Mouse (Mus musculus): ENCODE data around the gene Fam126a. TPM values are rescaled to one million over a fixed set of nuclear protein-coding genes. Genes with fewer than 3 reads are reported as not detected.
A peak's percentile ranks its signal among the peaks of the same experiment; 100 is the strongest.
"Not testable (repeated sequence)": the region's sequence is repeated elsewhere in the genome, so short reads cannot be mapped to it uniquely, and the experiment has no call there.

Fam126a gene
- total RNA-seq, 1 experiment from 2014 or later = 98.2 TPM

DNA sequence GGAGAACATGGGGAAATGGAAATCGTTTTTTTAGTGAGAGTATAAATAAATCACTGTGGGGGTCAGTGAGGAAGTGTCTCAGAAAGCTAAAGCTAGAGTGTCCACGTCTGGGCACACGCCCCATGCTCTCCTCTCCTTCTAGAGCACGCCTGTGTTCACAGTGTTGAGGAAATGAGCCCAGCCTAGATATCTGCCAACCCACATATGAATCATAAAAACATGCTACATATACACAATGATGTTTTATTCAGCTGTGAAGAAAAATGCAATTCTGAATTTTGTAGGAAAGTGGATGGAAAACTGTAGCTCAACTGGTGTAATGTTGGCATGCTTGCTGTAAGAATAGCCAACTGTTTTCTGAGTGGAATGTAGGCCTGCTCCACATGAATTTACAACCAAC lies 130.3 kb downstream of the Fam126a start:
- no peak for DNase-seq

DNA sequence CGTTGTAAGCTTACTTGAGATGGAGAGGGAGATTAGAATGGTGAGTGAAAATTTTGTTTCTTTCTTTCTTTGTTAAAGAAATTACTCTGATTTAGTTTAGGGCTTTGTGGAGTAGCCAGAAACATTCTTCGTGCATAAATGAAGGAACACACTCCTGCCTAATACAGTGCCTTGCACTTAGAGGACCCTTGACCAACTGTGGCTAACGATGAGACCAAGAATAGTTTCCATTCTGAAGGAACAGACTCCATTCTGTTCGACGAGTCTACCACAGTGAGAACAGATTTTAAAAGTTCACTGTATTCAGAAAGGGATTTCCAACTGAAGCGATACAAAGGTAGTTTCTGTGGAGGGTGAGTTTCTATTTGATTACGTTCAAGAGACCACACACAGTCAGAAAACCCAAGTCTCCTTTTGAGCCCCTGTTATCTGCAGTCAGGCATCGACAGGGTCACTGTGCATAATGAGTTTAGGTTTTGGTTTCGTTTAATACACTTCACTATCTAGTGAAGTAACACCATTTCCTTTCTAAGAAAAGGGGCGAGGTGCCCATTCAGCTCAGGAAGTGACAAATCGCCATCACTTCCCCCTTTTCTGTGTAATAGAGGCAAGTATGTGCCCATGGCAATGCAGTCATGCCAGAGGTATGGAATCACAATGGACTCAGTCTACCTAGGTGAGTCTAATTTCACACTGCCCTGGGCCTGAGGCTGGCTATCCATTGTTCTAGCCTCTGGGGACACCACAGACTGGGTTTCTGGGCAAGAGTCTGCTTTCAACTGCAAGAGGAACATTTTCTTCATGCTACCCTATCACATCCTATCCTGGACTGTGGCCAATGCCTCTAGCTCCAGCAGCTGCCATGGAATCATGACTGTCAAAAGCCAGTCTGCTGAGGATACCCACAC lies 136.4 kb downstream of the Fam126a start:
- DNase-seq = peak; percentile 39

DNA sequence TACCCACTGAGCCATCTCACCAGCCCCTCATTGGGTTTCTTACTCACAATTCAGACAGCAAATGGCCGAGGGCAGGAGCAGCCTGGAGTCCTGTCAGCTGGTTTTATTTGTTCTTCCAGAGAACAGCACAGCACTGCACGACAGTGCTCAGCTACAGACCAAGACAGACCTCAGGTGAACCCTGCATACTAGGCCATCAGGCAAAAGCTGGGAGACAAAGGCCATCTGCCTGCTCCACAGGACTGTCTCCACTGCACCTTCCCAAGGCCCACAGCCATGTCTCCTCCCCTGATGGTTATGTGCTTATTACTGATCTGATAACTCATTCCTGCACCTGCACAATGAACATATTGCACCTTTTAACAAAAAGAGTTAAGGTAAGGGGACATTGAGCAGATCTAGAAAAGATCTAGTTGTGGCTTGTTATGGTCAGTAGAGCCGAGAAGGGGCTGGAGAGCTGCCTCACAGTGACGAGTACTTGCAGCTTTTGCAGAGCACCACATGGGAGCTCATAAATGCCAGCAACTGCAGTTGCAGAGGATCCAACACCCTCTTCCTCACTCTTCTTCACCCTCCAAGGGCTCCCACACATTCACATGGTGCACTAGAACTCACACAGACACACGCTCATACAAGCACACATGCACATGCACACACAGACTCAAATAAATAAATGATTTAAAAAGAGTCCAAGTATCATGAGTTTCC lies 137.2 kb downstream of the Fam126a start:
- DNase-seq = no peak

DNA sequence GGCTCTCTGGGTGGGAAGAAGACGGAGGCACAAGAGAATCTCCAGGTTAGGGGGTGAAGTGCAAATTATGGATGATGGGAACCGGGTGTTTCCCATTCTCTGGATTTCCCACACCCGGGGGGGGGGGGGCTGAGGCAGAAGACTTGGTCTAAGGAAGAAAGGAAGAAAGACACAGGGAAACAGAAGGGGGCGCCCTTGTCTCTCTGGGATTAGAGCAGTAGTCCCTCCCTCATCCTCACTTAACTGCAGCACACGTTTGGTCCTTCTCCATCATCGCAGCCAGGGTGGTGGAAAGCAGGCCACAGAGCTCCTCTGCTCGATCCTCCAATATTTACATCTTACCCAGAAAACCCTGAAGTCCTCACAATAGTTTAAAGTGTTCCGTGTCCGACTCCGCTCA lies 139.8 kb downstream of the Fam126a start:
- DNase-seq = peak; percentile 78

DNA sequence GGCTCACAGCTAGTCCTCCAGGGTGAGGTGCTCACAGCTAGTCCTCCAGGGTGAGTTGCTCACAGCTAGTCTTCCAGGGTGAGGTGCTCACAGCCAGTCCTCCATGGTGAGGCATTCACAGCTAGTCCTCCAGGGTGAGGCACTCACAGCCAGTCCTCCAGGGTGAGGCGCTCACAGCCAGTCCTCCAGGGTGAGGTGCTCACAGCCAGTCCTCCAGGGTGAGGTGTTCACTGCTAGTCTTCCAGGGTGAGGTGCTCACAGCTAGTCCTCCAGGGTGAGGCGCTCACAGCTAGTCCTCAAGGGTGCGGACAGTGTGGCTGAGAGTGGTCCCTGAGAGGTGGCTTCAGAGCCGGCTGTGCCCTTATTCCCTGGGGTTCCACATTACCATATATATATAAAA lies 141.0 kb downstream of the Fam126a start:
- DNase-seq = no peak

DNA sequence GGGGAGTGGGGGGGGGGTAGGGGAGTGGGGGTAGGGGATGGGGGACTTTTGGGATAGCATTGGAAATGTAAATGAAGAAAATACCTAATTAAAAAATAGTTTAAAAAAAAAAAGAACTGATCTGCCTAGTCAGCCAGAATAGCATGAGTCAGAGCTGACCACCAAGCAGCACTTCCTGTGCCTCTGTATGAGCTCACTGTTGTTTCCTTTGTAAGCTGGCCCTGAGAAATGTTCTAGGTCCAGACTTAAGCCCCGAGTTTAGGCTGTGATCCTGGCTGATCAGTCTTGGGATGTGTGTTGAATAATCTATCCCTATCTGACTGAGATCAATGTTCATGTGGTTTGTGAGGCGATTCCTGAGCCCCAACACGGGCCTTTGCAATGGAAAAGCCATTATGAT lies 143.4 kb downstream of the Fam126a start:
- no peak for DNase-seq

DNA sequence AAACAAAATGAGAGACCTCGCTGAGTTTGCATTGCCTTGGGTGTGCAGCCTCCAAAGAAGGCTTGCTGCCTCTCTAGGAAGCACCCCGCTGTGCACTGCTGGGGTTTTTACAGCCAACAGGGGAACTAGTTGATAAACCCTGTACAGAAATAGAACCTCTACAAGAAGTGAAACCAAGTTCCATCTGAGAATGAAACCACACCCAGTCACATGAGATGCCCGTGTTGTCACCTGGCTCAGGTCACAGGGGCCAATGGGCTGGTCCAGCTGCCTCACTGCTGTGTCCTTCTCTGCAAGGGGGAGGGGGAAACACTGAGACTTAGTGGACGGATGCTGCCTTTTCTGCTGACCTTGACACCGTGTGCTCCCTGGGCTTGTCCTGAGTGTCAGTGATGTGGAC lies 156.0 kb downstream of the Fam126a start:
- no peak for DNase-seq

DNA sequence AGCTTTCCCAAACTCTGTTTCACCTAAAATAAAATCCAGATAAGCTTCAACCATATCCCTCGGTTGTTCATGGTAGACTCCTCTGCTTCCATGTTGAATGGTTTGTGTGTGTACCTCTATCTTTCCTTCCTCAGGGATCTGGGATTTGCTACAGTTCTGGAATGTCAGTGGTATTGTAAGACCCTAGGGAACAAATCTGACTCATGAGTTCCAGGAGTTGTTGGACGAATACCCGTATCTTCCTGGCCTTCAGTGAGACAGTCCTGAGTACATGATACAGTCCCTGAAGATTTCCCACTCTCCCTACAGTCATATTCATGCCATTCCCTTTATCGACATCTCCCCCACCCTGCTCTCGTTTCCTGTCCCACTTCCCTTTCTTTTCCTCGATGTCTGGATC lies 157.9 kb downstream of the Fam126a start:
- no peak for DNase-seq

DNA sequence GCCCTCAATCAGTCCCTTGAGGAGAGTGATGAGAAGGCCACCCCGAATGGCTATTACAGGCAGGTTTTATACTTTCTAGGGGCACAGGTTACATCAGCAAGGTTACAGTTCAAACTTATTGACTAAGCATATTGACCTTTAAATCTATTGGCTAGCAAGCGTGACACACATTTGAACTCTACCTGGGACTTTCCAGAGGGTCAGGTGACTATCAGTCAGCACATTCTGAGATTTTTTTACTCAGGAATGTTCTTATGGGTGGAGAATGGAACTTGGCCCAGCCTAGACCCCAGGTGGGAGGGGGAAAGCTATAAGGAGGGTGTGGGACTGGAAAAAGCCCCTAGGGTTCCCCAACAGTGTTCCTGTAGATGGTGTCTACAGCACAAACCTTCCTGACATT lies 159.2 kb downstream of the Fam126a start:
- DNase-seq = not testable (repeated sequence)

DNA sequence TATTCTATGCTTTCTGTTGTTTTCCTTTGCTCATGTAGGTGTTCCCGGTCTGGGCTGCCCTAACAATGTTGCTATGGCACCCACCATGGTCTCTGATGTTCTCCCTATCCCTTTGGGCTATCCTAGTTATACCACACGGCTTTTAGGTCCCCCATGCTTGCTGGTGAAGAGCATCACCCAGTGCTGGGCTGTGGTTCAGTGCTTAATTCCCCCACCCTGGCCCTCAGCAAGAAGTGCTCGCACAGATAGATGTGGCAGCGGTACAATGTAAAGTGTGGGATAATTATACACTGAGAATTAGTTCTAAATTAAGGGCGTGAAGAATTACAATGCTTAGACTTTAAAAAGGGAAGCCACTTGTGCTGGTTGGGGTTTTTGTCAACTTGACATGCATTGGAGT lies 164.5 kb downstream of the Fam126a start:
- no peak for DNase-seq

Other genes with a start within 250 kb of the Fam126a start
- gene Pus7, start 247.0 kb downstream of the Fam126a start, total RNA-seq (2021) = 23.7 and 27.3 TPM in 2 replicates
- gene Rint1, start 243.0 kb downstream of the Fam126a start, total RNA-seq (2021) = 18.3 and 22.8 TPM in 2 replicates
- 99.7 and 118 TPM in 2 replicates for gene Tomm7, start 186.5 kb downstream of the Fam126a start, total RNA-seq (2021)
- gene Klhl7, start 69.9 kb upstream of the Fam126a start, total RNA-seq (2021) = 34.4 and 39.9 TPM in 2 replicates
- gene Nupl2, start 134.3 kb upstream of the Fam126a start, total RNA-seq (2021) = 8.8 and 11.8 TPM in 2 replicates

Measured in adrenal gland, postnatal 25 days (tissue).